Mouse (Mus musculus) cerebellum, adult 11 months (tissue): ENCODE measurements around the gene Coro1c.
A peak's percentile ranks its signal among the peaks of the same experiment; 100 is the strongest.
"Not testable (repeated sequence)": the region's sequence is repeated elsewhere in the genome, so short reads cannot be mapped to it uniquely, and the experiment has no call there.

ENCODE experiments used
- DNase-seq: peaks from one replicate; pipeline ENCODE4 v3.0.0; 2022

The Coro1c gene

GRCm38 (mm10) chr5:113825558-113825957 lies 83.0 kb downstream of the Coro1c start:
- DNase-seq: no peak

- DNase-seq: no peak
Observed at GRCm38 (mm10) chr5:113824228-113824627, 84.3 kb downstream of the Coro1c start.

- no peak for DNase-seq
Observed at GRCm38 (mm10) chr5:113818572-113818971, 90.0 kb downstream of the Coro1c start.

GRCm38 (mm10) chr5:113815638-113816152 lies 92.9 kb downstream of the Coro1c start:
- DNase-seq: peak; percentile 57

GRCm38 (mm10) chr5:113815041-113815389 lies 93.5 kb downstream of the Coro1c start:
- DNase-seq: no peak

GRCm38 (mm10) chr5:113814111-113815040 lies 94.2 kb downstream of the Coro1c start:
- DNase-seq: no peak

- no peak for DNase-seq
Observed at GRCm38 (mm10) chr5:113813608-113814007, 95.0 kb downstream of the Coro1c start.

GRCm38 (mm10) chr5:113812638-113813037 lies 95.9 kb downstream of the Coro1c start:
- DNase-seq: no peak

GRCm38 (mm10) chr5:113811824-113812420 lies 96.6 kb downstream of the Coro1c start:
- not testable (repeated sequence) for DNase-seq

- DNase-seq: no peak
Observed at GRCm38 (mm10) chr5:113810111-113810510, 98.4 kb downstream of the Coro1c start.

GRCm38 (mm10) chr5:113808177-113808576 lies 100.4 kb downstream of the Coro1c start:
- DNase-seq: no peak

- no peak for DNase-seq
Observed at GRCm38 (mm10) chr5:113807712-113808111, 100.8 kb downstream of the Coro1c start.

GRCm38 (mm10) chr5:113806414-113806813 lies 102.1 kb downstream of the Coro1c start:
- no peak for DNase-seq

- DNase-seq: no peak
Observed at GRCm38 (mm10) chr5:113805301-113805700, 103.3 kb downstream of the Coro1c start.

GRCm38 (mm10) chr5:113804395-113804966 lies 104.1 kb downstream of the Coro1c start:
- DNase-seq: no peak

GRCm38 (mm10) chr5:113800280-113800679 lies 108.3 kb downstream of the Coro1c start, which contains the start of gene Tmem119:
Gene Tmem119 (minus strand): TSS chr5:113800516.
- no peak for DNase-seq

GRCm38 (mm10) chr5:113799691-113800090 lies 108.9 kb downstream of the Coro1c start:
- no peak for DNase-seq

- DNase-seq: no peak
Observed at GRCm38 (mm10) chr5:113798525-113798924, 110.0 kb downstream of the Coro1c start.

GRCm38 (mm10) chr5:113797149-113797882 lies 111.2 kb downstream of the Coro1c start:
- no peak for DNase-seq

GRCm38 (mm10) chr5:113796401-113797148 lies 112.0 kb downstream of the Coro1c start:
- no peak for DNase-seq
